Mouse (Mus musculus) forebrain, embryonic 13.5 days (tissue): Measurements from ENCODE around the gene Abtb2. TPM values are rescaled to one million over a fixed set of nuclear protein-coding genes. Genes with fewer than 3 reads are reported as not detected.

ENCODE experiments used
- ATAC-seq: fragments of 200-750 bp; cut with Nextera tagmentation; 2 replicates; pipeline ENCODE4 v1.8.0; 2017
- H3K27ac ChIP-seq: fragments of 300-500 bp; sonication (generic); 2 replicates; pipeline ENCODE4 v1.5.1; 2015; ENCODE audit warnings: inconsistent platforms, mild to moderate bottlenecking, moderate library complexity
- H3K27me3 ChIP-seq: fragments of 300-500 bp; sonication (generic); 2 replicates; pipeline ENCODE4 v1.6.1; 2015; ENCODE audit warnings: mild to moderate bottlenecking, inconsistent platforms
- H3K36me3 ChIP-seq: fragments of 300-500 bp; sonication (generic); 2 replicates; pipeline ENCODE4 v1.6.1; 2015; ENCODE audit warnings: mild to moderate bottlenecking, inconsistent platforms; ENCODE audit not compliant: poor library complexity, severe bottlenecking
- H3K4me1 ChIP-seq: fragments of 300-500 bp; sonication (generic); 2 replicates; pipeline ENCODE4 v1.6.1; 2015; ENCODE audit warnings: inconsistent platforms
- H3K4me2 ChIP-seq: fragments of 300-500 bp; sonication (generic); 2 replicates; pipeline ENCODE4 v1.6.1; 2015; ENCODE audit warnings: inconsistent platforms, mild to moderate bottlenecking, moderate library complexity
- H3K4me3 ChIP-seq: fragments of 300-500 bp; sonication (generic); 2 replicates; pipeline ENCODE4 v1.5.1; 2015; ENCODE audit warnings: mild to moderate bottlenecking, inconsistent platforms
- H3K9ac ChIP-seq: fragments of 300-500 bp; sonication (generic); 2 replicates; pipeline ENCODE4 v1.6.1; 2015; ENCODE audit warnings: mild to moderate bottlenecking, inconsistent platforms
- H3K9me3 ChIP-seq: fragments of 300-500 bp; sonication (generic); replicated peaks from 2 replicates; pipeline ENCODE4 v1.6.1; 2016; ENCODE audit warnings: inconsistent platforms
- WGBS: fragments of 180-500 bp; shearing (Covaris S2); methylation state at CpG from one replicate; pipeline ENCODE4 v1.1.7; 2015; 5-methylcytosine and 5-hydroxymethylcytosine counted together
- polyA plus RNA-seq: library from polyadenylated mRNA; unstranded; fragments of >200 nt; fragmentation: Nextera tagmentation; extraction: Ambion mirVana; gene quantifications from 2 replicates; pipeline ENCODE4 v1.2.1, GENCODE M21; 2015

Gene Abtb2
- polyA plus RNA-seq, 1 experiment from 2014 or later, result 6.9 TPM

- Histone ChIP-seq H3K27ac (peak within 1 kb of the TSS; percentile 68), H3K27me3 (no peaks in the 10 kb centered on the region), H3K4me2 (peak within 1 kb of the TSS; percentile 79), H3K9ac (peak within 1 kb of the TSS; percentile 72), H3K36me3 (peaks cover 25% of the 10 kb centered on the region), H3K9me3 (no peaks in the 10 kb centered on the region), H3K4me3 (peak within 1 kb of the TSS; percentile 75), H3K4me1 (peaks cover 24% of the 10 kb centered on the region)
- peak; percentile 97 for ATAC-seq
- WGBS, result under 1% methylated on average over 47 of the region's 47 CpGs
These were observed 195.0 kb downstream of the Abtb2 start, which contains the start of gene Nat10 for GRCm38 (mm10) chr2:103760906-103761716. Gene Nat10, minus strand, starts transcription at chr2:103761270.

DNA sequence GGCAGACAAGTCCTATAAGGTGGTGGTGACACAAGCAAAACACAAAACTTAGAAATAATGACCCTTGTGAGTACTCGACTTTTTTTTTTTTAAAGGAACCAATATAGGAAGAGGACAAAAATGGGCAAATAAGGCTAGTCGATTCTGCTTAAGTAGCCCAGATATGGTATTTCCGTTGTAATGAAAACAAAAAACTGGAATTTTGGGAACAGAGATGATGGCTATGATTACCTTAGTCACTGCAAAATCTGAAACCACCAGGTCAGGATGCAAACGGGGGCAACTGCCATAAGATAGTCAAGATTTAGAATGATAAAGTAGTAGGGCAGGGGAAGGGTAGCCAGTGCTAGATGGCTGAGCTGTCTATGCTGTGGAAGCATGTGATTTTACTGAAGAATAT is 195.9 kb downstream of the Abtb2 start:
- 44% methylated on average over 4 of the region's 4 CpGs for WGBS

GRCm38 (mm10) chr2:103762492-103762891 is 196.4 kb downstream of the Abtb2 start:
- H3K27ac ChIP-seq, result no peak overlapping the region
- H3K9me3 ChIP-seq, result no peaks in the 10 kb centered on the region
- 57% methylated on average over 1 of the region's 1 CpGs for WGBS
- no peak overlapping the region for H3K9ac ChIP-seq
- H3K27me3 ChIP-seq, result no peaks in the 10 kb centered on the region
- peaks cover 27% of the 10 kb centered on the region for H3K36me3 ChIP-seq
- no peak overlapping the region for H3K4me2 ChIP-seq
- no peak for ATAC-seq
- H3K4me3 ChIP-seq, result no peak overlapping the region
- peaks cover 24% of the 10 kb centered on the region for H3K4me1 ChIP-seq

More for the DNA sequence above, 195.9 kb downstream of the Abtb2 start:
- H3K4me3 ChIP-seq, result peak overlapping the region; percentile 75; the same call in 1 of the 2 replicates
- ATAC-seq, result no peak
- H3K27me3 ChIP-seq, result no peaks in the 10 kb centered on the region
- peak overlapping the region; percentile 79 for H3K4me2 ChIP-seq
- H3K9me3 ChIP-seq, result no peaks in the 10 kb centered on the region
- no peak overlapping the region for H3K27ac ChIP-seq
- H3K4me1 ChIP-seq, result peaks cover 24% of the 10 kb centered on the region
- H3K9ac ChIP-seq, result no peak overlapping the region
- H3K36me3 ChIP-seq, result peaks cover 26% of the 10 kb centered on the region

Other genes with a start within 250 kb of the Abtb2 start
- gene Elf5, start 154.6 kb upstream of the Abtb2 start, polyA plus RNA-seq, result not detected in 2 replicates
- 67.3 and 69.8 TPM in 2 replicates for gene Cat, start 81.2 kb upstream of the Abtb2 start, polyA plus RNA-seq
- gene Nat10, start 195.0 kb downstream of the Abtb2 start, polyA plus RNA-seq, result 23.8 and 25.8 TPM in 2 replicates
- gene Caprin1, start 231.3 kb downstream of the Abtb2 start, polyA plus RNA-seq, result 439 and 458 TPM in 2 replicates